Mouse (Mus musculus) thymus, adult 2 months (tissue): ENCODE data around the gene Tmem74b.

ENCODE experiments used
- CTCF ChIP-seq: fragments of 200-500 bp; IDR thresholded peaks from 2 replicates; pipeline ENCODE4 v1.5.1; 2012; ENCODE audit warnings: mild to moderate bottlenecking, control low read depth, low read length, moderate library complexity, borderline replicate concordance; ENCODE audit not compliant: control insufficient read depth, poor library complexity, insufficient read depth; ENCODE audit errors: extremely low read depth
- POLR2A ChIP-seq: fragments of 200-500 bp; IDR thresholded peaks from 2 replicates; pipeline ENCODE4 v1.6.1; 2012; ENCODE audit warnings: mild to moderate bottlenecking, low read length, control low read depth, moderate library complexity; ENCODE audit not compliant: control insufficient read depth, poor library complexity, insufficient read depth; ENCODE audit errors: extremely low read depth

GRCm38 (mm10) chr2:151670968-151671329 lies 30.9 kb upstream of the Tmem74b start:
- TF ChIP-seq CTCF (no peak), POLR2A (no peak)
